Mouse (Mus musculus) kidney, postnatal 4 days (tissue): Measurements from ENCODE around the gene Zcchc4.
"Not testable (repeated sequence)": the region's sequence is repeated elsewhere in the genome, so short reads cannot be mapped to it uniquely, and the experiment has no call there.

Source experiments
- DNase-seq, 2 experiments: peaks; one replicate each; pipeline ENCODE4 v3.0.0; 2021; ENCODE audit warnings: mixed read lengths in 2 of 2

Gene Zcchc4

GRCm38 (mm10) chr5:52775237-52775636 is at the start of gene Zcchc4:
Zcchc4 (plus strand) TSS chr5:52775409.
- DNase-seq = no peak

- no peak for DNase-seq
Measured at GRCm38 (mm10) chr5:52727747-52728146, 47.5 kb upstream of the Zcchc4 start.

DNA sequence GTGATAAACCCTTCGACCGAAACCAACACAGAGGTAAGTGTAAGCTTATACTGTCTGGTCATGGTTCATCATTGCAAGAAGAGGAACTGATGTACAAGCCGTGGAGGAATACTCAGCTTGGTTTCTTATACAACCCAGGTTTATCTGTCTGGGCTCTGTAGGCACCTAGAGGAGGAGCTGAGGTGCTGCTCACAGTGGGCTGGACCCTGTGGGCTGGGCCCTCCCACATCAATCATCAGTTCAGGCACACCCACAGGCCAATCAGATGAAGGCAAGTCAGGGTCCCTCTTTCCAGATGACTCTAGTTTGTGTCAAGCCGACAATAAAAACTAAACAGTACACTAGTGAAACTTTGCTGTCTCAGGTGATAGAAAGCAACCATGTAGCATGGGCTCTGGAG is 42.4 kb upstream of the Zcchc4 start:
- no peak for DNase-seq

- no peak for DNase-seq
Measured at GRCm38 (mm10) chr5:52736046-52736445, 39.2 kb upstream of the Zcchc4 start.

DNA sequence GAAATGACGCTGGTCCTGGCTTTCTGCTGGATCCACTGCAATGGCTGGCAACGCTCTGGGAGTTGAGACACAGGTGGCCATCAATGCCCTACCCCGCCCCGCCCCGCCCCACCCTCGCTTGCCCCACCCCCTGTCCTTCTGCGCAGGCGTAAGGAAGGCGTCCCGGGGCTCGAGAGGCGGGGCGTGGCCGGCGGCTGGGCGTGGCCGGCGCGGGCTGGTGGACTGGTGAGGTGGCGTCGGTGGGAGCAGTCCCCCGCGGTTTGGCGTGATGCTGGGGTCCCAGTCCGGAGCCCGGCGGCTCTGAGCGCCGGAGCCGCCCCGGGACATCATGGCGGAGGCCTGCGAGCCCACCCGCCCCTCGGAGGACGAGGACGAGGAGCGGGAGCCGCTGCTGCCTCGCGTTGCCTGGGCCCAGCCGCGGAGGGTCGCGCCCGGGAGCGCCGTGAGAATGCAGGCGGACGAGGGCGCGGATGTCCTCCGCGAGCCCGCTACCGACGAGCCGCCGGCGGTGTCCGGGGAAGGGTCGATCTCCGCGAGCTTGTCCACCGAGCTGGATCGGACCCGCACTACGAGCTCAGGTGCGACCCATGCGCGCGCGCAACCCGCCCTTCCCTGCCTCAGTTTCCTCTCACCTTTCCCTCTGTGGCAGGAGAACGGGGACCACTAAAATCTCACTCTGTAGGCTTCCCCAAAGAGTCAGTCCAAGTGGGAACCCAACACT is 33.7 kb upstream of the Zcchc4 start, which contains the start of gene Pi4k2b:
Gene Pi4k2b (plus strand): TSS at position 184 of the 721 bp plus-strand sequence.
- DNase-seq = peak; percentile 92 to 95

DNA sequence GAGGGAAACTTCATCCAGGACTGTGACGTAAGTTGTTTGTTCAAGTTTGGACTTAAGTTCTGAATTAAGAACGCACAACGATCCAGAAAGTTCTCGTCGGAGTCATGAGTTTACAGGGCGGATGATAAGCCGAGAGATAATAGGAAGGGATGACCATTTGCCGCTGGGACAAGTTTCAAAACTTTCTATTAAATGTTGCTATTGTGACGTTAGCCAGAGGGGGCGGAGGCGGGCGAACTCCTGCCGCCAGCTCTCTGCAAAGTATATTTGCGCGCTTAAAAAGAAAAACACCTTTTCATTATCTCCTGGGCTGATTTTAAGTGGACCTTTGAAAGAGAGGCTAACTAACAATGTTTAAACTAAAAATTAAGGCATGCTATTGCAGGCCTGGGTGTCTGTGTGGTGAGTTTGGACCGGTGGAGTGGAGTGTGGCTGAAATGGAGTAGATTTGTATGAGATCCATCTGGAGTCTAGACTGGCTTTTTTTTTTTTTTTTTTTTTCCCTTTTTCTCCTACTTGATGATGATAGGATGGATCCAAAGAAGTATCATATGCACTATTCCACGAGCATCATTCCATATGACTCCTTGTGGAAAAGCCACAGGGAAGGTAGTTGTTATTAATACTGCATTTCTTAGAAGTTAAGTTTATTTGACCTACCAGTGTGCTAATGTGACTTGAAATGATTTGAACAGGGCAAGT is 32.9 kb upstream of the Zcchc4 start:
- peak; percentile 69 to 76 for DNase-seq

DNA sequence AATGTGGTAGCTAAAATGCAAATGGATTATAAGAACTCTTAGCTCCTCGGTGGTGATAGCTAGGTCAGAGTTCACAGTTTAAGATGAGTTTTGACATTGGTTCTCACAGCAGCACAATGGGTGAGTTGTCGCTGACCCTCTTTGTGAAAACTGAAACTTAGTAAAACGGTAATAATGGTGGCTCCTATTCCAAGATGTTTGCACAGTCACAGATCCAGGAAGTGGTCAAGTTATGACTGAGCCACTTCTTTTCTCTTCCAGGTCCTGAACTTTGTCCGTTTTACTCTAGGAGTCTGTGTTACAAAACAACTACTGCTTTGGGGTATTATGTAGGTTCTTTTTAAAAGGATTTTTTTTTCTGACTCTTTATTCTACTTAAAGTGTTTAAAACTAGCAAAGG is 32.0 kb upstream of the Zcchc4 start:
- no peak for DNase-seq

- no peak for DNase-seq
Measured at GRCm38 (mm10) chr5:52746920-52747319, 28.3 kb upstream of the Zcchc4 start.

DNA sequence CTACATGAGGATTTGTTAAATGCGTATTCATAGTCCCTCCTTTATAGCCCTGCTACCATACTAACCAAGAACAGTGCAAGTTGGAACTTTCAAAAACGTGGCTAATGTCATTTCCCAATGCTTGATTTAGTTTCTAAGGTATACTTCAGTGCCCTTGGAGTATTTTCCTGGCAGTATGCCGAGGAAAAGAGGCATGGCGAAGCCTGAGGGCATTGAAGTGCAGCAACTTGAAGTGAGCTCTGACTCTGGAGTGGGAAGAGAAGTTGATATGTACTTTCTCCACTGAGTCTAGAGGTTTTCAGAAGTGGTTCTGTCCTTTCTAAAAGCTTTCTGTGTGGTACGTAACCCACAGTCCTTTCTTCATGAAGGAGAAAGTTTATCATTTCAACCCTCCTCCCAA is 26.5 kb upstream of the Zcchc4 start:
- DNase-seq = peak; percentile 45 to 67

DNA sequence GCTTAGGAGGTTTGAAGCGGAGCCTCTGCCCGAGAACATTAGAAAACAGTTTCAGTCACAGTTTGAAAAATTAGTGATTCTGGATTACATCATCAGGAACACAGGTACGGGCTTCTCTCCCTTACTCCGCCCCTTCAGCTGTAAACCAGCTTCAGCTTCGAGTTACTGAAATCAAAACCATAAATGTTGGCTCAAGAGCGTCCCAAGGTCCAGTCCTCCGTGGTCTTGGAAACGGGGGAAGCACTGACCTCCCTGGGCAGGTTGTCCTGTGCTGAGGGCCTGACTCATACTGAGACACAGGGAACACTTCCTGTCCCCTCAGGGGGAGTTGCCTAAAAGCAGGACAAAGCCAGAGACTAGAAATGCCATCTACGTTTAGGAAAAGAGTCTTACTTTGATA is 22.1 kb upstream of the Zcchc4 start:
- no peak for DNase-seq

- no peak for DNase-seq
Measured at GRCm38 (mm10) chr5:52754196-52754595, 21.0 kb upstream of the Zcchc4 start.

- no peak for DNase-seq
Measured at GRCm38 (mm10) chr5:52755337-52755736, 19.9 kb upstream of the Zcchc4 start.

DNA sequence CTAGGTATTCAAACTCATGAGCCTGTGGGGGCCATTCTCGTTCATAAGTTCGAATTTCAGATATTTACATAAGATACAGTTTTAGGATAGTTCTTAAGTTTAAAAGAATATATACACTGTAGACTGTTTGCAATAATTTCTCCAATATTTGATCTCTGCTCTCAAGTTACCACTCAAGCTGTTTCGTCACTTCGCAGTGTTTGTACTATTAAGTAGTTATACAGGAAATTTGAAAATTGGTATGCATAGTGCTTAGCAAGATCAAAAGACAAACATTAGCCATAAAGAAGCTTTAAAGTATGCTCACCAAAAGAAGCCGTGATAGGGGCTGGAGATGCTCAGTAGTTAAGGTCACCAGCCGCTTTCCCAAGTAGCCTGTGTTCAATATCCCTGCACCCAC is 19.2 kb upstream of the Zcchc4 start:
- DNase-seq = no peak

GRCm38 (mm10) chr5:52762586-52762985 is 12.6 kb upstream of the Zcchc4 start:
- no peak for DNase-seq

DNA sequence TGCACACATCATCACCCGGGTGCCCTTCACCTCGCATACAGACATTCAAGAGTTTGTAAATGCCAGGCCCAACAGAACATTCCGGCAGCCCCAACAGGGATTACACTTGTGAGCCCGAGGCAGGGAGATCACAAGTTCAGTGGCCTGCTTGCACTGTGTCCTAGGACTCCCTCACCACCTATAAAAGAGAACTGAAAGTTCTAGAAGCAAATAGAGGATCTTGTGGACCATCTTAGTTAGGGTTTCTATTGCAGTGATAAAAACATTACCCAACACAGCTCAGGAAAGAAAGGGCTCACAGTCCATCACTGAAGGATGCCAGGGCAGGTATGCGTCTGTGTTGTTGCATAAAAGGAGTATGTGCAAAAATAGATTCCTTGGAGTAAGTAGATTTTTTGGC is 942 bp upstream of the Zcchc4 start:
- no peak for DNase-seq

GRCm38 (mm10) chr5:52776466-52777354 is 1.5 kb downstream of the Zcchc4 start:
- not testable (repeated sequence) for DNase-seq

DNA sequence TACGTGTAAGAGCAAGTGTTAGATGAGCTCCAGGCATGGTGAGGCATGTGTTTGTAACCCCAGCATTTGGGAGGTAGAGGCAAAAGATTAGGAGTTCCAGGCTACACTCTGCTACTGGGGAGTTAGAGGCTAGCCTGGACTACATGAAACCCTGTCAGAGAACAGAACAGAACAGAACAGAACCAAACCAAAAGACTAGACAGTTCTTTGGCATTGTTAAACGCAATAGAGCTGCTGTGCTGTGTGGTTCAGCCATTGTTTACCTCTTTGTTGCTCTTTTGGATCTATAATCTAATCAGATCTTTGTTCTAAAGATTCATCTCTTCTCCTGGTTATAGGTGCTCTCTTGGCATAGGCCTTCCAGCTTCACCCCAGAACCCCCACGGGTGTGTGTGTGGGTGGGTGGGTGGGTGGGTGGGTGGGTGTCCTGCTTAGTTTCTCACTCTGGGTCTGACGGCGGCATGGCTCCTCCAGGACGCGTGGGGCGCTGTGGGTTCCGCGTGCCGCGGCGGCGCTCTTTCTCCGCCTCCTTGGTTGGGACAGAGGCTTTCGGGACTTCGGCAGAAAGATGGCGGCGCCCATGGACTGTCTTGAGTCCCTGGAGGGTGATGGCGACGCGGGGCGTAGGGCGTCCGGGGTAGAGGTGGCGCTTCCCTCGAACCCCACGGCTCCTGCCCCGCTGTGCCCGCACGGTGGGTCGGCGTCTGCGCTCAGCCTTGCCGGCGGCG is 7.5 kb downstream of the Zcchc4 start:
- DNase-seq = peak; percentile 92 to 93

DNA sequence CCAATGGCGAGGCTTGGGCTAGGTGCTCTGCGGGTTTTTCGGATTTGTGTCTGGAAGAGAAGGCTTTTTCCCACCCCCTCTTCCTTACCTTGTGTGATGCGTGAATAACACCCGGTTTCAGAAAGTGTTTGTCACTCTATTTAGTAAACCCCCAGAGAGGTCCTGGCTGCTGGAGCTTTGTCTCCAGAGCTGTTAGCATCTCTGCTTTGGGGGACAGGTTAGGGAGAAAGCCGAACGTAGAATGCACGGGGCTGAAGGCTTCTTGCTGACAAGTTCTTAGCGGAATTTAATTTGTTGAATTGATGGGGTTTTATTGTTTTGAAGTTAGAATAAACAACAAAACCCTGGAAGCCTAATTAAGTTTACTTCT is 8.0 kb downstream of the Zcchc4 start:
- no peak for DNase-seq

DNA sequence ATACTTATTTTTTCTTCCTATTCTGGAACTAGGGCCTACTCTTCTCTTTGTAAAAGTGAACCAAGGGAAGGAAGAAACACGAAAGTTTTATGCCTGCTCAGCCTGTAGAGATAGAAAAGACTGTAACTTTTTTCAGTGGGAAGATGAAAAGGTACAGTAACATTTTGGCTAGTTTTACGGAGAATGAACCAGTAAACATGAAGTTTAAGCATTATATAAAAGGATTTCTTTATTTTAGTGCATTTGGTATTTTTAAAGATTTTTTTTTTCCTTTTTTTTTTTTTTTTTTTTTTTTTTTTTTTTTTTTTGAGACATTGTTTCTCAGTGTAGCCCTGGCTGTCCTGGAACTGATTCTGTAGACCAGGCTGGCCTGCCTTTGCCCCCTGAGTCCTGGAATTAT is 8.7 kb downstream of the Zcchc4 start:
- DNase-seq = no peak

DNA sequence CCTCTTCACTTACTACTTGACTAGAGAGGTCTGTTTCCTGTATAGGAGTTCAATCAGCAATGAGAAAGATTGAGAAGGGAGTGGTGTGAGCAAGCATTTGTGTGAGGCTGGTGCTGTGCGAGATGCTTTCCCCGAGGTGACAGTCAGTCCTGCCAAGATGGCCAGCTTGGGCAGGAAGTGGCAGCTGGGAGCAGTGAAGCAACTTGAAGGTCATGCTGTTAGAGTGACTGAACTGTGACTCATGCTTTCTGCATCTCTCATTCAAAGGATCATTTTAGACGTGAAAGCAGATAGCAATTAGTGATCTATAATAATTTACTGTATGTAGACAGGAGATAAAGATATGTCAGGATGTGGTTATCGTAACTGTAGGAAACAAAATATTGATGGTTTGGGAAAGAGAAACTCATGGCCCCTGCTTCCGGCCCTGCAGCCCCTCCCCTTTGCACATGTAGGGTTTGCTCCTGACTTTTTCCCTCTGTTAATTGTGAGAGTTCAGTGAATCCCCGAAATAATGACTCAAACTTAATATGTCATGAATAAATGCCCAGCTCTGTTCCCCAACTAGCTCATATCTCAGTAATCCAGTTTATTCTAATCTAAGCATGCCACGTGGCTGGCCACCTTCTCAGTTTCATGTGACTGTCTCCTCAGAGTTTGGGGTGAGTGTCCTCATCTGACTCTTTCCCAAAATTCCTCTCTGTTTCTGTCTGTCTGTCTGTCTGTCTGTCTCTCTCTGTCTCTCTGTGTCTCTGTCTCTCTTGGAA is 11.5 kb downstream of the Zcchc4 start:
- no peak for DNase-seq

DNA sequence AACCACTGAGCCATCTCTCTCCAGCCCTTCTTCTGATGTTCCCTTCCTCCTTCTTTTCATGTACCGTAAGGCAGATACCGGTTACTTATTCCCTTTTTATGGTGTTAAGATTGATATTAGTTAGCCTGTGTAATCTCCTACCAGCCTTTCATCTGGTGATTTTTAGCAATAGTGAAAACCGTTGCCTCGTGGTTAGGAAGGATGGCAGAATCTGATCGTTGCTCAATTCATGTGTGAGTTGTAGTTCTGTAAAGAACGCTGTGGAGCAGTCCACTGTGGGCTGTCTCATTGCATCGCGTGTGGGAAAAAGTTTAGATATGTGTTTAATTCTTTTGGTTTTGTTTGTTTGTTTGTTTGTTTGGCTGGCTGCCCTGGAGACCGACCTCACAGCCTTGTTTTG is 18.0 kb downstream of the Zcchc4 start:
- DNase-seq = no peak

DNA sequence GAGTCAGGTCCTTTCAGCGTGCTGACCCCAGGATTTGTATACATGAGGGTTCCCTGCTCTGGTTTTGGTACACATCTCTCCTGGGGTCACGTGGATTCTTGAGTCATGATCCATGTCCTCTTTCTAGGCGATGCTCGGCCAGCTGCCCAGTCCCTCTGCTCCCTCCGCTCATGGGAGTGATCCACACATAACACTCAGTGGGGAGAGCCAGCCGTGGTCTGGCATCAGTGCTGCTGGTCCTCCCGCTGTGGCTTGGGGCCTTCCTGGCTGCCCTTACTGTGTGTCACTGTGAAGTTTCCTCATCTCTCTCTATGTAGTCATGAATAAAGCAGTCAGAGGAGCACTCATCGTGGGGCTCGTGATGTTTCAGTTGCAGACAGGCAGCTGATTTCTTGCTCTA is 18.9 kb downstream of the Zcchc4 start:
- no peak for DNase-seq
